Mouse (Mus musculus): ENCODE results near the gene Spag6.
A peak's percentile ranks its signal among the peaks of the same experiment; 100 is the strongest.

Gene Spag6

DNA sequence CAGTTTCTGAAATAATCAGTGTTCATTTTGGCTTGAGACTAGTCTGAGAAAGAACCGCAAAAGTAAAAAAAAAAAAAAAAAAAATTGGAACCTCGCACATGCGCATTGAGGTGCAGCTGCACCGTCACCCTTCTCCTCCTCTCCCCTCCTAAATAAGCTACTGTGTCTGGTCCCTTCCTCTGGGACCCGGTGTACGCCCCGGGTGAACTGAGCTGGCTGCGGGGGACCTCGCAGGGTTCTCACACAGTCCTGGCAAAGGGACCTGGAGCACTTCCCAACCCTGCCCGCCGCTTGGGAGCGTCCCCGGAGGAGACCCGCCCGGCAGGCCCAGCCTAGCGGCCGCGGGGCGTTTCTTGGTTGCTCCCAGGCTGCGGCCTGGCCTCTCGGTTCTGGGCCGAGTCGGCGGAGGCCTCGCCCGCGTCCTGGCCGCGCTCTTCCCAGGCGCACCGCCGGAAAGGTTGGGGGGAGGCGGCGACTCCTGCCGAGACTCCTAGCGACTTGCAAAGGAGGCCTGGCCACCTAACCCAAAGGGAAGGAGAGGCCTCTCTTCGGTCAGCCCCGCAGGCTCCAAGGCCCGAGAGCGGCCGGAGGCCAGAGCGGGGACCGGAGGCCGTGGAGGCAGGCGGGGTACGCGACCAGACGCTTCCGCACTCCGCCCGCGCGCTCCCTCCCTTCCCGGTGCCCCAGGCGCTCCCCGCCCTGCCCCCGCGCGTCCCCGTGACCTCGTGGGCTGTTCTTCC, at the start of gene Spag6:
Gene Spag6, plus strand, starts transcription at position 162 of the 740 bp plus-strand sequence.
- peak; percentile 70 for DNase-seq (ENCODE audit: low read depth, low spot score)

DNA sequence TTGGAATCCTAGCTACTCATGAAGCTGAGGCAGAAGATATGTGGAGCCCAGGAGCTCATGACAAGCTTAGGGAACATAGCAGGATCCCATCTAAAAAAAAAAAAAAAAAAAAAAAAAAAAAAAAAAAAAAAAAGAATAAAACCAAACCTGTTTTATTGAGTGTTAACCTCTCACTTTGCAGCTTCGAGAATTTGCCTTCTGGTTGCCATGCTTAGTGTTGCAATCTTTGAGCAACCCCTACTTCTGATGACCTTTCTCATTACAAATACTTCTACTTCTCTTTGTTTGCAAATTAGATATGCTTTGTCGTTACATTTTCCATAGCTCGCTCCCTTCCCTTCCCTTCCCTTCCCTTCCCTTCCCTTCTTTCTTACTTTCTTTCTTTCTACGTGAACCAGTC, 45.3 kb upstream of the Spag6 start:
- no peak for DNase-seq (ENCODE audit: low read depth, low spot score)

DNA sequence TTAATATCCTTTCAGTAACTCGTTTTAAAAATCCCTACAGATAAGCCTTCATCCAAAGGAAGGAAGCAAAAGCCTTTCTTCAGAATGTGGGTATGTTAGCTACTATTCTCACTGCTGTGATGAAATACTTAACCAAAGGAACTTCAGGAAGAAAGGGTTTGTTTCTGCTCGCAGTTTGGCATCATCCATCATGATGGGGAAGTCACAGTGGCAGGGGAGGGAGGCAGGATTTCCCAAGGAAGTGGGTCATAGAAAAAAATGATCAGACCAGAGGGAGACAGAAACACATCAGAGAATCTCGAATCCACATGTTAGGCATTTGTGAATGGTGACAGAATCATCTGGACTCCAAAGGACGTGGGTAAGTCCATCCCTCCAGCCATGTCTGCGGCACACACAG, 39.0 kb upstream of the Spag6 start:
- DNase-seq (ENCODE audit: low read depth, low spot score) = no peak

DNA sequence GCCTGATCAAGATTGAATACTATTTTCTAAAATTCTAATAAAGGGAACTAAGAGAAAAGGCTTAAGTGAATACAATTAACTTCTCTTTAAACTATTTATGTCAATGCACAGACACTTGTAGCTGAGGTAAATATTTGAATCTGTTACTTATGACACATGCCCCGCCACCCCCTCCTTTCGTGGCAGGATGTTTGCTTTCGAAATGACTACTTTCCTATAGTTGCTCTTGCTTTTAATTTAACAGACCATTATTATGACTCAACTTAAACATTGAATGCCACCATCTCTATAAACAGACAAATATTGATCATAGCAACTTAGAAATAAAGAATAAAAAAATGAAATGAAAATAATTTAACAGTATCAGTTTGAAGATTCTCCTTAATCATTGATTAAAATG, 29.8 kb upstream of the Spag6 start:
- DNase-seq (ENCODE audit: low read depth, low spot score) = no peak

DNA sequence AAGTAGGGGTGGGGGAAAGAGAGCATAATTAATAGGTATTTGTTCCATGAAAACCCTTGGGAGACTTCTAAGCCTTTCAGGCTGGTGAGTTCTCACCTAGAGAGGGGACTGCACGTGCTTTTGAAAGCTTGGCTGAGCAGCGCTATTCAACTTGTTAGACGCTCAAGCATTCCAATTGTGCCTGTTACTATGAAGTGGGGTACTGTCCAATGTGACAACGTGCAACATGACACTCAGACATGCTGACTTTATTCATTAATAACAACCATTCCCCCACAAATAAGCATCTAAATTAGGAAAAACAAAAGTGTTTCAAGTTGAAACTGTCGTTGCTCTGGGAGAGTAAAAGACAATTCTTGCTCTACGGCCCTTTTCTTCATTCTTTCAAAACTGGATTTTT, 22.8 kb upstream of the Spag6 start:
- no peak for DNase-seq (ENCODE audit: low read depth, low spot score)

DNA sequence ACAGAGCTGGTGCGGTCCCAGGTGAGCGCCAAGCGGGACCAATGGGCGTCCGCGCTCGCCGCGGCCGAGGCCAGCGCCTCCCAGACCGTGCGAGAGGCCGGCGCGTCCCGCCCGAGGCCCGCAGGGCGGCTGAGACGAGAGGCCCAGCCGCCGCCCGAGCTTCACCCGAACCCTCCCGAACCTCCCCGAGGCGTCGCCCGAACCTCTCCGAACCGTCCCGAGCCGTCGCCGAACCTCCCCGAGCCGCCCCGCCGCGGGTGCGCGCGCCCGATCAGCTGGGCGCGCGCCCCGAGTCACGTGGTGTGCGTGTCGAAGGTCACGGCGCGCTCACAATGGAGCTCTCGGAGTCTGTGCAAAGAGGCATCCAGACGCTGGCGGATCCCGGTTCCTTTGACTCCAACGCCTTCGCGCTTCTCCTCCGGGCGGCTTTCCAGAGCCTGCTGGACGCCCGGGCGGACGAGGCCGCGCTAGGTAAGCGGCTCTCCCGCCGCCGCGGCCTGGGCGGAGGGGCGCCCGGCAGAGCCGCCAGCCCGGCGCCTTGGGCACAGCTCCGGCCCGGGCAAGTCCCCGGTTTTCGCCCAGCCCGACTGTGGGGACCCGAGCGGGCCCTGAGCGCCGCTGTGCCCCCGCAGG, 21.6 kb upstream of the Spag6 start, which contains the start of gene Commd3:
Gene Commd3, plus strand, starts transcription at position 252 of the 633 bp plus-strand sequence.
- DNase-seq (ENCODE audit: low read depth, low spot score) = peak; percentile 92

DNA sequence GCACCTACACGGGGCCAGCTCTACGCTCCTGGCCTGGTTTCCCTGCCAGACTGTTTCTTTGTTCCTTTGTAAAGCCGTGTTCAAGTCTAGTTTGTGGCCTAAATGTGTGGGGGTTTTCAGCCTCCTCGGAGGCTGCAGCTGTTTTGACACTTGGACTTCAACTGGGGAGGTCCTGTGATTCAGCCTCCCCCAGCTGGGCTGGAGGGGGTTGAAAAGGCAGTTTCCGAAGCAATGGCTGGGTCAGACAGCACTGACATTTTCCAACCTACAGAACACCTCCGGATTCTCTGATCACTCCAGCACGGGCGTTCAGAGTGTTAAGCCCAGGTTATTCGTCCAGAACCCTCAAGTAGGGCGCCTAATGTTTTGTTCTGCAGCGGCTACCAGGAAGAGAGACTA, 21.1 kb upstream of the Spag6 start:
- no peak for DNase-seq (ENCODE audit: low read depth, low spot score)

DNA sequence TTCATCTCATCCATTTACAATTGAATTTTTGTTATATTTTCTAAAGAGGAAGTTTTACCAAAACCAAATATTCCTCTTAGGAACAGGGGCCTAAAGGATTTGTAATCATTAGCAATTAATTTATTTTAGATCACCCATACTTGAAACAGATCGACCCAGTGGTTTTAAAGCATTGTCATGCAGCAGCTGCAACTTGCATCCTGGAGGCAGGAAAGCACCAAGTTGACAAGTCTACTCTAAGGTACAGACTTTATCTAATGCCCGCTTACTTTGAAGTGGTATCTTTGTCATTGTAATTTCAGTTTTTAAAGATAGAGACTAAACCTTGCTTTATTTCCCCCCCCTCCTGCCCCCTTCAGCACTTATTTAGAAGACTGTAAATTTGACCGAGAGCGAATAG, 20.1 kb upstream of the Spag6 start:
- no peak for DNase-seq (ENCODE audit: low read depth, low spot score)

DNA sequence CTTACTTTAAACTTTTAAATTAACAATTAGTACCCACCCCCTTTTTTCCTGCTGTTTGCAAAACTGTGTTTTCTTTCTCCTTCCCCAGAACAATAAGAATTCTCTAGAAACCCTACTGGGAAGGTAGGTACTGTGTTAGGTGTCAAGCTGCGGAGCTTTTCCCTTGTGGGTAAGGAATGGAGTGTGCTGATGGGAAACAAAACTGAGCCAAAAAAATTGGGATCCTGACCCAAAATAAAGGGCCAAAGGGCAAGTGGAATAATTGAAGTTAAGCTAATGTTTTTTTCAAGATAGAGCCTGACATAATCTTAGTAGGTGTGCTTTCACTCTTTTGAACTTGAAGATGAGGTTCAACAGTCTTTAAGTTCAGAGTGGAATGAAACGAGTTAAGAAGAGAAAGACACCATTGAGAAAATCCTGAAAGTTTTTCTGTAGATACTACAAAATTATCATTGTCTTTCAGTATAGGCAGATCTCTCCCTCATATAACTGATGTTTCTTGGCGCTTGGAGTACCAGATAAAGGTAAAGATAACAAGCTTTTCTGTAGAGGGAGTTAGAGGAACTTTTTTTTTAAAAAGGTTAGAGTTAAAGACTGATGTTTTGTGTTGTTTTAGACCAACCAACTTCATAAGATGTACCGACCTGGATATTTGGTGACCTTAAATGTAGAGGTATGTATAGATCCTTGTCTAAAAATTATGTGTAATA, 19.5 kb upstream of the Spag6 start:
- no peak for DNase-seq (ENCODE audit: low read depth, low spot score)

DNA sequence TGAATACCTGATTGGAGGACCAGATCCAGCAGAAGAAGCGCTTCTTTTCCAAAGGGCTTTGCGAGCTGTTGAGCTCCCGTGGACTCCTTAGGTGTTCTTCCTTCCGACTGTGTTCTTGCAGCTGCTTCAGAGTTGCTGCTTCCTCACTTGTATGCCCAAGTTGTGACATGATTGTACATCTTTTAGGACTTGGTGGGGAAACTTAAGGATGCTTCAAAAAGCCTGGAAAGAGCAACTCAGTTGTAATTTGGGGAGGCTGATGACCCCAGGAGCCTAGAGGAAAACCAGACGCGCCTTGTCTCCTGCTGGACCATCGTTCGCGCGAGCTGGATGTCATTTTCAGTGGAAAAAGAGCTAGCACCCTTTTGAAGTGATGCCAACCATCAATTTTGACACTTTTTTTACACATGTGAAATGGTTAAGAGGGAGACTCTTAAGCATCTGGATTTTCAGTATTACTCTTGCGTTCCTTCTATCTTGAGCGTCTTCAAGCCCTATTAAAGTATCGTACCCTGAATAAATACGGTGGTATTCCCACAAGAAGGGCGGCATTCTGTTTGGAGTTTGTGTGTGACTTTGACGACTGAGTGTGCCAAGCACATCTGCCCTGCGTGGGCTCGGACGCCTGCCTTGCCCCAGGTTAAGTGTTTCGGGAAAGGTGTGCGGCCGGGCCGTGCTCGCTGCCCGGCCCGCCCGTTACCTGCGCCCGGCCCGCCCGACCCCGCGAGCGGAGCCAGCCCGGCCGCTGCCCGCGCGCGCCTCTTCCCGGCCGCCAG, 18.0 kb upstream of the Spag6 start:
- no peak for DNase-seq (ENCODE audit: low read depth, low spot score)

DNA sequence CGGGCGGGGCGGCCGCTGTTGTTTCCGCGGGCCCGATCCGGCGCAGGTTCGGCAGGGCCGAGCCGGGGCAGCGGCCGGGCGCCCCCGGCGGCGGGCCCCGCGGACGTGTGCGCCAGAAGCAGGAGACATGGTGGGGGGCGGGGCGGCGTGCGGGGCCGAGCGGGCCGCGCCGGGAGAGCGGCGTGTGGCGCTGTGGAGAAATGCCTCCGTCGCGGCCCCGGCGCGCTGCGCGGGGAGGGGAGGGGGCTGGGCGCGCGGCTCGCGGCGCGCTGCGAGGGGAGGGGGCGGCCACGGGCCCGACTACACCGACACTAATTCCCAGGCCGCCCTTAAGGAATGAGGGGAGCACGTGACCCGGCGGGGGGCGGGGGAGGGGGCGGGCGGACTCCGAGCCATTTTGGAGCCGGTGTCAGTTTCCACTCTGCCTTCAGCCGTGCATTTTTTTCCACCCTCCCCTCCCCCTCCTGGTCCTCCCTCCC, 17.3 kb upstream of the Spag6 start:
- DNase-seq (ENCODE audit: low read depth, low spot score) = peak; percentile 78

DNA sequence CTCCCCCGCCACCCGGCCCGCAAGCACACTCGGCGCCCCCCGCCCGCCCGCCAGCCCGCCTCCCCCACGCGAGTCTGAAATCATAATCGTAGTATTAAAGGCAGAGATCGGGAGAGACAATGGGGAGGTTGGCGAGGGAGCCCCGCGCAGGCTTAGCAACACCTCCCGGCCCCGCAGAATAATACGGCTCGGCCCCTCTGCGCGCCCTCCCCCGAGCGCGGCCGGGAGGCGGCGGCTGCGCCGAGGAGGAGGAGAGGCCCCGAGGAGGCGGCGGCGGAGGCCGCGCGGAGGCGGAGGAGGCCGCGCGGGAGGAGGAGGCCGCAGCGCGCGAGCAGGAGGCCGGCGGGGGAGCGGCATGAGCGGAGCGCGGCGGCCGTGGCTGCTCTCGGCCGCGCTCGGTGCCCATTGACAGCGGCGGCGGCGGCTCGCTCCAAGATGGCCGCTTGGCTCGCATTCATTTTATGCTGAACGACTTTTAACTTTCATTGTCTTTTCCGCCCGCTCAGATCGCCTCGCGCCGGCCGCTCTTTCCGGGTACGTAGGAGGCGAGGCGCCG, 16.8 kb upstream of the Spag6 start, which contains the start of gene Bmi1:
Gene Bmi1, plus strand, starts transcription at position 83 of the 556 bp plus-strand sequence.
- no peak for DNase-seq (ENCODE audit: low read depth, low spot score)

DNA sequence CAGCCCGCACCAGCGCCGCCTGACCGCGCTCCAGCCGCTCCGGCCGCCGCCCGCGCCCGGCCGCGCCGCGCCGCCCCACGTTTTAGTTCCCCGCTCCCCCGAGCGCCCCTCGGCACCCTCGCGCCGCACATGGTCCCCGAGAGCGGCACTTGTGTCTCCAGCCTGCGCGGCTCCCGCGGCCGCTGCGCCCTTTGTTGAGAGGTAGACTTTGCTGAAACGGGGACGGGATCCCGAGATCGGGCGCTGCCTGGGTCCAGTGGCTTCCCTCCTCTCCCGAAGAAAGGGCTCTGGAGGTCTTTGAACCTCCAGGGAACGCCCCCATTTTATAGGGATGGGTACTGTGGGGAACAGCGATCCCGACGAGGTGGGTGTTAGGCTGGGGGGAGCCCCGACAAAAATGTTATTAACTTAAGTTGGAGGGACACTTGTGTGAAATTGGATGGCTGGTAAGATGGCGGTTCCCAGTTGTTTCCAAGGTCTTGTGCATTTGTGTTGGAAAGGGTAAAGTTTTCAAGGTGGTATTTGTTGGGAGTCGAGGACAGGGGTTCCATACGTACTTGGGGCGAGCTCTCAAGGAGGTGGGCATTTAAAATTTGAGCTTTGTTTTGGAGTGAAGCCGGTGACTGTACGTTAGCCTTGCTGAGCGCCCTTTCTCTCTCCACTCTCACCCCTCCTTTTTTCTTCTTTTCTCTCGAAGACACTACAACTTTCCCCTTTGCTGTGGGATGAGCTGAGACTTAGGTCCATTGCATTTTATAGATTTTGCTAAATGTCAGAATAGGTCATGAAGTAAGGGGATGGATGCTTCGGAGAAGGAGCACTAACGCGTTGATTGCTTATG, 16.0 kb upstream of the Spag6 start:
- no peak for DNase-seq (ENCODE audit: low read depth, low spot score)

DNA sequence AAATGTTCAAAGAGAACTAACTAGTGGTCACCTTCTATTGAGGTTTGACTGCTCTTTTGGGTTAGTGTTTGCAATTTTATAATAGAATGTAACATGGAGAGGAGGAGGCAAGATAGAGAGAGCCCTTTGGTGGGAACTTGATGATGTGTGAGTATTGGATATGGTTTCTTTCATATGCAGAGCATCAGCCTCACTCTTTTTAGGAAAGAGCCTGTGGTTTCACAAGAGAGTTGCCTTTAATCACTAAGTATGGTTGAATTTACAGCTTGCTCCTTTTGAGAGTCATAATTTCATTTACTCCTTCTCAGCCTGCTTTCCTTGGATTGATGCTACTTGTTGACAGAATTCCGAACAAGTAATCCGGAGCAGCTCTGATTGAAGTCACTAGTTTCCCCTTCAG, 14.1 kb upstream of the Spag6 start:
- no peak for DNase-seq (ENCODE audit: low read depth, low spot score)

DNA sequence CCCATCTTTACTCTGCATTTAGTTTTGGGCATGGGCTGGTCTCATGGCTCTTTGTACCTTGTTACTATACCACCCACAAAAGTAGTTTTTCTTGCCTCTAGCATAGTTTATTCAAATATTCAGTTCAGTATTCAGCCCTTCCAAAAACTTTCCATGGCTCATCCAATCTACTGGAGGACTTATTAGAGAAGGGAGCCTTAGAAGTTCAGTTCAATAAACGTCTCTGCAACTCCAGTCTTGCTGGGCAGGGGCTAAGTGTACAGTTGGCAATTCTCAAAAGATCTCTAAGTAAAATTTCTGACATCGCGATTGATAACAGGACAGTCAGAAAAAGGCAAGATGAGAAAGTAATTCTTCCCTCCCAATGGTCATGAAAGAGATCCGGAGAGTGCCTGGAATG, 13.3 kb upstream of the Spag6 start:
- no peak for DNase-seq (ENCODE audit: low read depth, low spot score)

DNA sequence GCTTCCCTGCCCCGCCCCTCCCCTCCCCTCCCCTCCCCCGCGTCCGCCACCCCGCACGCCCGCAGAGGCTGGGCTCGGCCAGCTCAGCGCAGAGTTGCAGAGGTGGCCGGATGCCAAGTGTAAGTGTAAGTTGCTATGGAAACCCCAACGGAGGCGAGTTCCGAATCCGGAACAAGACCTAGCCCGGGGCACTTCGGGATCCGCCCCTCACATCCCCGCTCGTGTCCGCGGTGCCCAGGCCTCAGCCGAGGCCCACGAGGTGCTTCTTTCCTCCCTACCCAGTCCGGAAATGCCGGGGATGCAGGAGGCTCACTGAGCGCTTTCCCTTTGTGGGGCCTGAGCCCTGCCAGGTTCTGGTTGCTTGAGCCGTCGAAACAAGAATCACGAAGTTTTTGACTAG, 12.9 kb upstream of the Spag6 start:
- DNase-seq (ENCODE audit: low read depth, low spot score) = no peak

DNA sequence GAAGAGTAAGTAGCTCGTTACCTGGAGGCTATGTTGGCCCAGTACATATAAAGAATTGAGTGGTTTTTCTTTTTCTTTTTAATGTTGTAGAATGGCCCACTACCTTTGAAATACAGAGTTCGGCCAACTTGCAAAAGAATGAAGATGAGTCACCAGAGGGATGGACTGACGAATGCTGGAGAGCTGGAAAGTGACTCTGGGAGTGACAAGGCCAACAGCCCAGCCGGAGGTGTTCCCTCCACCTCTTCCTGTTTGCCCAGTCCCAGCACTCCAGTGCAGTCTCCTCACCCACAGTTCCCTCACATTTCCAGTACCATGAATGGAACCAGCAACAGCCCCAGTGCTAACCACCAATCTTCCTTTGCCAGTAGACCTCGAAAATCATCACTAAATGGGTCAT, 9.8 kb upstream of the Spag6 start:
- DNase-seq (ENCODE audit: low read depth, low spot score) = no peak

DNA sequence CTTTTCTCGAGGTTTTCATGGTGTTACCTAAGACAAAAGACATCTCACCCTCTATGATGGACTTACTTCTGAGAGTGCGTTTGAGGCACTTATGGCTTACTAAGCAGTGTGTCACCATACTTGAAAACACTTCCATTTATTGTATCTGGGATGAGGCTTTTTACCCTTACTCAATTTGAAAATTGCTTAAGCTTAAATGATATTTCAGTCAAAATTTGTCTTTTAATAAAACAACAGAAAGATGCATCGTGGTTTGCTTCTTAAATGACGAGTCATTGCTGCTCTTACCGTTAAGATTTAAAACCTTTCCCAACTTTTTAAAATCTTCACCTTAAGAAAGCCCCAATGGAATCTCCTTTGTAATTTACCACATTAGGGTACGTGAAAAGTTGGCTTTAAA, 7.4 kb upstream of the Spag6 start:
- no peak for DNase-seq (ENCODE audit: low read depth, low spot score)

DNA sequence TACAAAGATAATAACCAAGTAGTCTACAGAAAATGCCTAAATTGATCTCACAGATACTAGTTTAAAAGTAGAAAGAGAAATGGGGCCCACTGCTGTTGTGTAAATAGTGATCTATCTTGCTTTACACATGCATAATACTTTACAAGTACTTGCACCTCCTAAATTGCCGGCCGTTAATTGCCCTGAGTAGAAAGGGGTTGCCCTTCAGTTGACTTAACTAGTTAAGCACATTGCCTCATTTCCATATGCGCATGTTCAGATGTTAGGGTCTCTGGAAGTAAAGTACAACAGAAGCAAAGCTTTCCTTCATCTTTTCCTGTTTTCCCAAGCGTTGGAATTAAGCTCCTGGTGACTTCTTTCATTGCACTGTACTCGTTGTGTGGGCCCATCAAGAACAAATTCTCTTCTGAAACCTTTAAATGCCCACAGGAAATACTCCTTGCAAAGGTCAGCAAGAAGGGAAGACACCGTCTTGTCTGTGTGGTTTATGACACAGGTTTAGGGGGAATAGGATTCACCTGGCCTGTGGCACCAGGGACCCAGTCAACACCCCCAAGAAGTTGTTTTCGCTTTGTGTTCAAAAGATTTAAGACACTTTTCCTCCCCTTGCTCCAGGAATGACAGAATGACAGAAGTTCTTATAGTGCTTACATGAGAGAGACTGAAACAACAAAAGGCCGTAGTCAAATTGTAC, 6.9 kb upstream of the Spag6 start:
- DNase-seq (ENCODE audit: low read depth, low spot score) = no peak

DNA sequence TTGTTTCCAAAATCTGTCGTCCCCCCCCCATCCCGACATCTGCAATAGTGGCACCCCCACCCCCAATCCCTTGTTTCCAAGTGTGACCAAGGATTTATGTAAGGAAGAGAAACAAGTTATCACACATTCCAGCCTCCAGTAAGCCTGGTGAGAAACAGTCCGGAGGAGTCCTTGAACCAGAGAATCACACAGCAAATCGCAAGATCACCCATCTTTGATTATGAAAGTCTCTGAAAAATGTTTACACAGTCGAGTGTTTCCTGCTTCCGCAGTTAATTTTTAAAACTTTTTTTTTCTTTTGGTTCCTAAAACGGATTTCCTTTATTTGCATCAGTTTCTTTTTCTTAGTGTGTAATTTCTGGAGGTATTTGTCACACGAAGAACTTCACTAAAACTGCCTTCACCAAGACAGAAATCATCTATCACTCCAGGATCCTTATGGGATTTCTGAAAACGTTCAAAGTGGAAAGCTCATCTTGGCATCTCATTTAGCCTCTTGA, 6.1 kb upstream of the Spag6 start:
- no peak for DNase-seq (ENCODE audit: low read depth, low spot score)

Data from skeletal muscle tissue, adult 2 months (tissue).